Mouse (Mus musculus) layer of hippocampus, adult 9-10 months (tissue): ENCODE data around the gene Thbs4.

Source experiments
- DNase-seq: peaks from one replicate; pipeline ENCODE4 v3.0.0; 2022; ENCODE audit warnings: low spot score

Gene Thbs4

GRCm38 (mm10) chr13:92760519-92760918, 34.1 kb downstream of the Thbs4 start:
- no peak for DNase-seq

- no peak for DNase-seq
Measured at GRCm38 (mm10) chr13:92759096-92759495, 35.5 kb downstream of the Thbs4 start.

GRCm38 (mm10) chr13:92757972-92758585, 36.5 kb downstream of the Thbs4 start:
- no peak for DNase-seq

GRCm38 (mm10) chr13:92755036-92755435, 39.6 kb downstream of the Thbs4 start:
- no peak for DNase-seq

GRCm38 (mm10) chr13:92753676-92754075, 40.9 kb downstream of the Thbs4 start:
- no peak for DNase-seq

- peak; percentile 96 for DNase-seq
Measured at GRCm38 (mm10) chr13:92751726-92752565, 42.7 kb downstream of the Thbs4 start.

- DNase-seq = peak; percentile 52
Measured at GRCm38 (mm10) chr13:92750976-92751518, 43.6 kb downstream of the Thbs4 start.

GRCm38 (mm10) chr13:92743337-92743736, 51.3 kb downstream of the Thbs4 start:
- DNase-seq = no peak

- DNase-seq = no peak
Measured at GRCm38 (mm10) chr13:92742886-92743285, 51.7 kb downstream of the Thbs4 start.

GRCm38 (mm10) chr13:92740671-92741270, 53.8 kb downstream of the Thbs4 start:
- peak; percentile 46 for DNase-seq

GRCm38 (mm10) chr13:92739858-92740257, 54.8 kb downstream of the Thbs4 start:
- DNase-seq = no peak

- DNase-seq = no peak
Measured at GRCm38 (mm10) chr13:92738821-92739220, 55.8 kb downstream of the Thbs4 start.

- no peak for DNase-seq
Measured at GRCm38 (mm10) chr13:92736516-92737300, 57.9 kb downstream of the Thbs4 start.

GRCm38 (mm10) chr13:92735693-92736092, 58.9 kb downstream of the Thbs4 start:
- no peak for DNase-seq

- no peak for DNase-seq
Measured at GRCm38 (mm10) chr13:92733741-92734140, 60.9 kb downstream of the Thbs4 start.

GRCm38 (mm10) chr13:92733252-92733651, 61.4 kb downstream of the Thbs4 start:
- DNase-seq = no peak

- DNase-seq = no peak
Measured at GRCm38 (mm10) chr13:92732836-92733235, 61.8 kb downstream of the Thbs4 start.

GRCm38 (mm10) chr13:92731811-92732210, 62.8 kb downstream of the Thbs4 start:
- no peak for DNase-seq

- DNase-seq = no peak
Measured at GRCm38 (mm10) chr13:92729811-92730210, 64.8 kb downstream of the Thbs4 start.

- no peak for DNase-seq
Measured at GRCm38 (mm10) chr13:92722389-92722788, 72.2 kb downstream of the Thbs4 start.

- no peak for DNase-seq
Measured at GRCm38 (mm10) chr13:92721006-92721405, 73.6 kb downstream of the Thbs4 start.
